Mouse (Mus musculus) stomach, postnatal 0 days (tissue): Measurements from ENCODE around the gene Mia2.

Experiments used
- CTCF ChIP-seq: IDR thresholded peaks from 2 replicates; pipeline ENCODE4 v1.5.1; 2016; ENCODE audit warnings: antibody characterized with exemption, low read depth, mild to moderate bottlenecking, moderate library complexity
- EP300 ChIP-seq: optimal IDR thresholded peaks from 2 replicates; pipeline ENCODE3; 2016; ENCODE audit warnings: antibody characterized with exemption

DNA sequence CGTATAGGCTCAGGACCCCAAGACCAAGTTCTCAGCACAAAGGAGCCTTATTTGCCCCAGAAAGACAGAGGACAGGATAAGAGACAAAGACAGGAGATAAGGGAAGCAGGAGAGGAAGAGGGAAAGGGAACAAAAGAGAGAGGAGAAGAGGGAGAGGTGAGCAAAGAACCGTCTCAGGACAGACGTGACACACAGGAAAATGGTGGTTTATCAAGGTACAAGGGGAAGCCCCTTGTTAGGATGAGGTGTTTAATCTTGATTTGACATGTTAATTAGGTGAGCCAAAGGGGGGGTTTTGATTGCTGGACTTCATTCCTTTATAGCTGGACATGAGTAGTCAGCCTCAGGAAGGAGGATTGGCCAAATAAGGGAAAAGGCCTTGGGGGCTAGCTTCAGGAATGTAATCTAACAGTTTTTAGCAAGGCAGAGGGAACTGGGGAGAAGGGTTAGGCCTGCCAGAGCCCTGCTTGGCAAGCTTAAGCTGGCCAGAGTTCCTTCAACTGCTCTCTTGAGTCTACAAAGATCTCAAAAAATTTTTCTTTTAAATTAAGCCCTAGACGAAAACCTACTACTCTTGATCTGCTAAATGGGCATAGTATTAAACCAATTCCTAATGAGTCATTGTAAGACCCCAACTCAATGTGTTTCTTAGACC, 40.3 kb upstream of the Mia2 start:
- TF ChIP-seq CTCF: no peak
- no peak for TF ChIP-seq EP300
